Mouse (Mus musculus): Measurements from ENCODE around the gene Upk3bl.
"Not testable (repeated sequence)": the region's sequence is repeated elsewhere in the genome, so short reads cannot be mapped to it uniquely, and the experiment has no call there.

Gene Upk3bl

DNA sequence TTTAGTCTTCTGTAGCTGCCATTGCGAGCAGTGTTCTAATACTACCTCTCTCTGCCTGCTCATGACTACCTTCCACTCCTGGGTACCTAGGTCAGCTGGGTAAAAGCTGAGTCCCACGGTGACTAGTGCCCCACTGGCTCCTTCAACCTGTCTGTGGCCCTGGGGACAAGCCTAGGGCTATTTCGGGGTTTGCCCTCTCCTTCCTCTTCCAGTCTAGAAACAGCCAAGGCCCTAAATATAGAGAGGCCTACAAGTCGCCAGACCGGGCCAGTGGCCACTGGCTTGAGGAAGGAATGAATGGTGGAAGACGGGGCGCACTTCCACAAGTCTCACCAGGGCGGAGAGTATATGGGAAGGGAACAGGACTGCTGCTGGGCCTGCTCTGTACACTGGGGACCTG, 32.0 kb downstream of the Upk3bl start:
- DNase-seq (ENCODE audit: low spot score): no peak

DNA sequence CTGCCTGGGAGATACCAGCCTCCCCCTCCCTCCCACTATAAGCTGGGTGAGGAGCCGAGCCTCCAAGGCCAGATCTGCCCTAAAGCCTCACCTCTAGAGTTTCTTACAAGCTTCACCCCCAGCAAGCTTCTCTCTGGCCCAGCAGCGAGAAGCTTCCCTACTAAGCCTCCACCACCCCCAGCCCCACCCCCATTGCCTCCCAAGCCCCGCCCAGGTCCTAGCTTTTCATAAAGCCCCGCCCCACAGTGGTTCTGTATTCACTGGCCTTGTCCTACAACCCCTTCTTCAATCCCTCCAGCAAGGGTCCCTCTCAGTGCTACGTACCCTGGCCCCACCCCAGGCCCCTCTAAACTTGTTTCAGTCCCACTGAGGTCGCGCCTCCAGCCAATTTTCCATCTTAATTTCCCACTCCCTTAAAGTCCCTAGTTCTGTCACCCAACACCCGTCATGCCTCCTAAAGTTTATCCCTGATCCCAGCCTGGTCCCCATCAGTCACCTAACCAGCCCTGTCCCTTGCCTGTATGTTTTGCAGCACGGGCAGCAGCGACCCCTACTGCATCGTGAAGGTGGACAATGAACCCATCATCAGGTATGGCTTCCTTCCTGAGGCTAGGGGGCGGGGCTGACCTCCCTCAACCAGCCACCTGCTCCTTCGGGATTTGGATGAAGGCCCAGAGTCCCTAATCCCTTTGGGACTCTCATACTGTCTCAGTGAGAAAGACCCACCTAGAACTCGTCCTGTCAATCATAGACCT, 34.7 kb downstream of the Upk3bl start:
- no peak for DNase-seq (ENCODE audit: low spot score)

- DNase-seq (ENCODE audit: low spot score): no peak
These were observed 37.6 kb downstream of the Upk3bl start for GRCm38 (mm10) chr5:136091927-136092326.

- DNase-seq (ENCODE audit: low spot score): no peak
These were observed 40.1 kb downstream of the Upk3bl start for GRCm38 (mm10) chr5:136094249-136095010.

GRCm38 (mm10) chr5:136095089-136095488, 40.8 kb downstream of the Upk3bl start:
- DNase-seq (ENCODE audit: low spot score): no peak

GRCm38 (mm10) chr5:136098536-136098935, 44.2 kb downstream of the Upk3bl start:
- no peak for DNase-seq (ENCODE audit: low spot score)

DNA sequence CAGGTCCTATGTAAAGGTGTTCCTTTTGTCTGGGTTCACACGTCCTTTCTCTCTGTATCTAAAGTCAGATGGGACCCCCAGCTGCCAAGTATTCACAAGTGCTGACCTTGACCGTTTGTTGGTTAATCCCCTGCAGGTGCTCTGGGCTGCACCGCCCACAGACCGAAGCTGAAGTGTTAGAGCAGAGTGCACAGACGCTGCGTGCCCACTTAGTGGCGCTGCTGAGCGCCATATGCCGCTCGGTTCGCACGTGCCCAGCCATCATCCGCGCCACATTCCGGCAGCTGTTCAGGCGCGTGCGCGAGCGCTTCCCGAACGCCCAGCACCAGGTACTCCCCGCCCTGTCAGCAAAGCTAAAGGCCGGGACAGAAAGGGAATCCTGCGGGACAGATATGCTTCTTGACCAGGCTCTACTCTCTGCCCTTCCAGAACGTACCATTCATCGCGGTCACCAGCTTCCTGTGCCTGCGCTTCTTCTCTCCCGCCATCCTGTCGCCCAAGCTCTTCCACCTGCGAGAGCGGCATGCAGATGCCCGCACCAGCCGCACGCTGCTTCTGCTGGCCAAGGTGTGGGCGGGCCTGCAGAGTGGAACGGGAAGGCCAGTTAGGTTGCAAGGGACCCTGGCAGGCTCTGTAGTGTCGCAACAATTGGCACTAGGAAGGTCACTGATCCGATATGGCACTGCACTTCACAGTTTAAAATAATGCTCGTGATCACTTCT, 48.0 kb downstream of the Upk3bl start:
- DNase-seq (ENCODE audit: low spot score): peak; percentile 16

DNA sequence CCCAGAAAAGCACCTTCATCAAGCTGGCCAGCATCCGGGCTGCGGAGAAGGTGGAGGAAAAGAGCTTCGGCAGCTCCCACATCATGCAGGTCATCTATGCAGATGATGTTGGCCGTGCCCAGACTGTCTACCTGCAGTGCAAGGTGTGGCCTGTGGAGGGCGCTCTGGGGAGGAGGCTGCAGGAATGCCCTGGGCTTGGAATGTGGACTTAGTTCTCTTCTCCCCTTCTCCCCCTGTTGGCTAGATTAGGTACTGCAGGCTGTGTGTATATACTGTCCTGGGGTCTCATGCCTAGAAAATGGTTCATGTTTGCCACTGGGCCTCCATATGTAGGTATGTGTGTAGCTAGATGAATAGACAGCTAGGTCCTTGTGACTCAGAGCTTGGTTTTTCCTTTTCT, 50.2 kb downstream of the Upk3bl start:
- DNase-seq (ENCODE audit: low spot score): no peak

- DNase-seq (ENCODE audit: low spot score): no peak
These were observed 54.2 kb downstream of the Upk3bl start for GRCm38 (mm10) chr5:136108486-136108885.

DNA sequence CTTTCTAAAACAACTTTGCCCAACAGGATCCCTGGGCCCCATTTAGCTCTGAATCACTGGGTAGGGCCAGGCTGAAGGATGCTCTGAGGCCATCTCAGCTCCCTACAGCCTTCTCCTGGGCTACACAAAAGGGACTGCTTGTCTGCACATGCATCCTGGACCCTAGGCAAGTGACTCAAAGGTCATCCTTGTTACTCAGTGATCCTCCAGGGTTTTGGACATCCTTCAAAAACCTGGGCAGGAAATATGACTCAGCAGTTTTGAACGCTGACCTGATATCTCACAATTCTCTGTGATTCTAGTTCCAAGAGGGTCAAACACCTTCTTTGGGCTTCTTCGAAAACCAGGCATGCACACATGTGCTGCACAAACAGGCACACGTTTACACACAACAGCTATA, 54.8 kb downstream of the Upk3bl start:
- DNase-seq (ENCODE audit: low spot score): no peak

DNA sequence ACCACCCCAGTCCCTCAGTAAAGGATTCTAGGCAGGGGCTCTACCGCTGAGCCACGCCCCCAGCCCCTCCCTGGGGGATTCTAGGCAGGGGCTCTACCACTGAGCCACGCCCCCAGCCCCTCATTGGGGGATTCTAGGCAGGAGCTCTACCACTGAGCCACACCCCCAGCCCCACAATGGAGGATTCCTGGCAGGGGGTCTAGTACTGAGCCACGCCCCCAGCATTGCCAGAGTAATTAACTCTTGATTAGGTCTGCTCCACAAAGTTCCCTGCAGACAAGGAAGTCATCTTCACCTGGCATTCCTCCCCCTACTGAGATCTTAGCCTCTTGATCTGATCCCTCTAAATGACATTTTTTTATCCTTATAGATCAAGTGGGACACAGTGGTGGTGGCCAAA, 59.3 kb downstream of the Upk3bl start:
- not testable (repeated sequence) for DNase-seq (ENCODE audit: low spot score)
